Mouse (Mus musculus) bone marrow macrophage, adult 2 months (primary cell): ENCODE results near the gene Nlrp6.

Experiments used
- CTCF ChIP-seq: IDR thresholded peaks from 2 replicates; pipeline ENCODE4 v1.5.1; 2012; ENCODE audit warnings: low read depth, mild to moderate bottlenecking, low read length, moderate library complexity
- POLR2A ChIP-seq: IDR thresholded peaks from 2 replicates; pipeline ENCODE4 v1.6.1; 2012; ENCODE audit warnings: mild to moderate bottlenecking, low read depth, low read length, borderline replicate concordance

- TF ChIP-seq POLR2A, result no peak
- TF ChIP-seq CTCF, result no peak
Observed at GRCm38 (mm10) chr7:140945247-140945646, 24.5 kb downstream of the Nlrp6 start.
